Mouse (Mus musculus) right cerebral cortex, postnatal 4 days (tissue): ENCODE results near the gene Fam227b.
A peak's percentile ranks its signal among the peaks of the same experiment; 100 is the strongest.

Experiments
- DNase-seq: peaks from one replicate; pipeline ENCODE4 v3.0.0-alpha.2; 2022

The Fam227b gene

GRCm38 (mm10) chr2:126060595-126060994 is 91.2 kb downstream of the Fam227b start:
- DNase-seq, result no peak

- DNase-seq, result no peak
These were observed 98.1 kb downstream of the Fam227b start for GRCm38 (mm10) chr2:126053657-126054056.

DNA sequence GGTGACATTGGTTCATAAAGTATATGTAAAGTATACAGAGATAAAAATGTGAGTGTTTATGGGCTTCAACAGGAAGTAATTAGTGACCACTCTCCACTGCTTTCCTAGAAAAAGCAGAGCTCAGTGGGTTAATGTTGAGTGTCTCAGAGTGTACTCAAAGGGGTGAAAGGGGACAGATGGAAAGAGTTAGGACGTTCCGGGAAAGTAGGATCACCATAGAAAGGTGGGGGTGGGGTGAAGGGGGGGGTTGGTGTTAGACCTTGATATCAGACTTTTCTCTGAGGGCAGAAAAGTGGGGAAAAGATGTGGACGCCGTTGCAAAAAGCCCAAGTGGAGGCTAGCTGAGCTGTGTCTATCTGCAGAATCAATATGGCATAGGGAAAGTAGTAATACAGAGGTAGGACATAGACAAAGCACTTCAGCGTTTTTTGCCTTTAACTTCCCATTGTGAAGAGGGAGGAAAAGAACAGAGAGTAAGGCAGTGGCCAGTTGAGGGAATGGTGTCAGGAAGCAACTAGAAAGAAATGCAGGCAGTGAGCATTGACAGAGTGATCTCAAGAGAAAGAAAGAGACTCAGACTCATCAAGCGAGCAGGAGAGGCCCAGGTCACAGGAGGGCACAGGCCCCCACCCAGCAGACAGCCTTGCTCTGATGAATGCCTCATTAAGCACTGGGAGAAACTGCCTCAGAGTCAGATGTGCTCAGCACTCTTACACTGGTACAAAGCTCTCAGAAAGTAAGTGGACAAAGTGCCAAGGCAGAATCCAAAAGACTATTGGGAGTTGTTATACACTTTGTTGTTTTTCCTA is 98.9 kb downstream of the Fam227b start:
- DNase-seq, result no peak

DNA sequence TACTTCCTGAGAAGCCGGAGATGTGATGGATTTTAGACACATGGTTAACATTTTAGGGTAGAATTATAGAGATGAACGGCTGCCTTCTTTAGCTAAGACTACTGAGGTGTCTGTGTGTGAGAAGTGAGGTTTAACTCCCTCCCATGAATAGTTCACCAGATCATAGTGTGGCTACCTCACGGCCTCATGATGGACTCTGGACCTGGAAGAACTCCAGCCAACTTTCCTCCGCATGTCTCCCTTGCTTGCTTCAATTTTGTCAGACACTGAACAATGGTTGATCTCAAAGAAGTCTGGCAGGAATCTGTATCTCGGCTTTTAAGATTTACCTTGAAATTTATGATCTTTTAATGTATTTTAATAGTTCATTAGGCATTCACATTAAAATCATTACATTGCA is 106.2 kb downstream of the Fam227b start:
- DNase-seq, result no peak

DNA sequence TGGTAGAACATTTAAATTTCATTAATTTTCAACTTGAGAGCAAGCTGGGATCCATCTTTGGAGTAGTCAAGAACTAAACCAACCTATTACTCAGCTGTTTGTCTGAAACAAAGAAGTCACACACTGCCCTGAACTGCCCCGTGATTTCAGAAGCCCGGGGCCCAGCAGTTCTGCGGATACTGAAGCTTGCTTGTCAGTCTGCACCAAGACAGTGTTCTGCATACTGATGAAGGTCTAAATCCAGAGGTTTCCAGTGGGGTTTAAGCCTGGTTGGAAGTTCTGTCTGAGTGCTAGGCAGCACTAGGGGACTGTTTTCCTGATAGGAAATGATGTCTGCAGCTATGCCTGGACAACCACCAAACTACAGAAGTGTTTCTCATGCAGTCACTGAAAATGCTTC is 109.1 kb downstream of the Fam227b start:
- no peak for DNase-seq

DNA sequence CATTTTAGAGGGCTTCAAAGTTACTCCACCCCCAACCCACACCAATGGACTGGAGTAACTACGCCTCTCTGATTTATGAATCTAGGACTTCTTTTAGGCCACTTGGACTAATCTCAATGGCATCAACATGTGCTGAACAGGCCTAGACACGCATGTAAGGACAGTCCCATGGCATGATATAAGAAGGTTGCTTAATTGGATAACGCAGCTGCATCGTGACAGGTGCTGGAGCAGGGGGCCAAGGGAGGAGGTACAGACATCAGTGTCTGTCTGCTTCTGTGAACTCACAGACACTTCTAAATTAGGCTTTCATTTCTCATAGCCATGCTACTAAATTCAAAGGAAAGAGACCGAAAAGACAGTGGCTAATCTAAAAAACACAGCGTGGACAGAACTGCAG is 110.6 kb downstream of the Fam227b start:
- no peak for DNase-seq

- DNase-seq, result no peak
These were observed 111.2 kb downstream of the Fam227b start for GRCm38 (mm10) chr2:126040651-126041050.

- no peak for DNase-seq
These were observed 112.4 kb downstream of the Fam227b start for GRCm38 (mm10) chr2:126039414-126039891.

DNA sequence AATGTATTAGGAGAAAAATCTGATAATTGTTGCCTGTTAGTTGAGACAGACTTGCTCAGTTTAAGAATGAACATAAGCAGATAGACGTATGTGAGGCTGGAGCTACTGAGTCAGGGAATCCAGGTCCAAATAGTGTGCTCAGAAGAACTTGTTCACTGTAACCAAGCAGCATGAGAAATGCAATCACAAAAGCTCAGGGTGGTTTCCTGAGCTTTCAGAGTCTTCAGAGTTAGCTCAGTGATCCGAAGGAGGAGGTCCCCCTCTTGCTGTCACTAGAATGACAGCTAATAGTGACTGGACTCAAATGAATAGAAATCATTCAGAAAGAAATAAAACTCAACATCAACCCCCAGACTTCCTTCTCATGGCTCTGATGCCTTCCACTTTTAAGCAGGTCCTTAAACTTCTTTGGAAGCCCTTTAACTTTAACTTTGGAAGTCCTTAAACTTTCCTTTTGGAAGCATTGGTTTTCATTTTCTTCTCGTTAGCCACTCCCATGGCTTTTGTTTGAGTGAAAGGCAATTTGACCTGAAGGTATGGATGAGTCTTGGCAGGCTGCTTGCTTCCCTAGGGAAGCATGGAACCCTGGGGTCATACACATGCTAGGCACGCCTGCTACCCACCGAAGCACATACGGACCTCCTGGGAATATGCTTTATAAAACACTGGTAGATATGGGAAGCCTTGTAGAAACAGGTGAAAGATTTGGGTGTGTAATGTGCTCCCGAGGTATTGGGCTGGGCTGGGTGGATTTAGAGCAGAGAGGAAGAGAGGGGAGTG is 113.4 kb downstream of the Fam227b start:
- no peak for DNase-seq

DNA sequence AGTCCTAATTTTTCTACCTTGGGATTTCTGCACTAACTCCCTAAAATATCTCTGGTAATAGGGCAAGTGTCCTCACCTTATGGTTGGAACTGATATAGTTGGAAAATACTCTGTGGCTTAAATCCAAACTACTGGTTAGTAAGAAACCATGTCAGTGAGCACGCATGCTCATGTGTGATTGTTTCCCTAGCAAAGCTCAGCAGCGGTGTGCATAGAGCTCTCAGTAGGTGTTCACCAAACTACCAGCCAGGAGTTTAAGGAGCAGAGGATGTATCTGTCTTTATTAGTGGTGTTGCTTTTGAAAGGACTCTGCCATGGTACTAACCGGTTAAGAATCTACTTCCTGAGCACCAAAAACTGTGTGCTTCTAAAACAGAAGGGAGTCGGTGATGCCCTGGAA is 115.7 kb downstream of the Fam227b start:
- no peak for DNase-seq

GRCm38 (mm10) chr2:126035013-126035770 is 116.6 kb downstream of the Fam227b start:
- no peak for DNase-seq

GRCm38 (mm10) chr2:126034379-126035005 is 117.3 kb downstream of the Fam227b start, which contains the start of gene Fgf7:
Gene Fgf7 (plus strand): TSS chr2:126034658.
- peak; percentile 29 for DNase-seq

DNA sequence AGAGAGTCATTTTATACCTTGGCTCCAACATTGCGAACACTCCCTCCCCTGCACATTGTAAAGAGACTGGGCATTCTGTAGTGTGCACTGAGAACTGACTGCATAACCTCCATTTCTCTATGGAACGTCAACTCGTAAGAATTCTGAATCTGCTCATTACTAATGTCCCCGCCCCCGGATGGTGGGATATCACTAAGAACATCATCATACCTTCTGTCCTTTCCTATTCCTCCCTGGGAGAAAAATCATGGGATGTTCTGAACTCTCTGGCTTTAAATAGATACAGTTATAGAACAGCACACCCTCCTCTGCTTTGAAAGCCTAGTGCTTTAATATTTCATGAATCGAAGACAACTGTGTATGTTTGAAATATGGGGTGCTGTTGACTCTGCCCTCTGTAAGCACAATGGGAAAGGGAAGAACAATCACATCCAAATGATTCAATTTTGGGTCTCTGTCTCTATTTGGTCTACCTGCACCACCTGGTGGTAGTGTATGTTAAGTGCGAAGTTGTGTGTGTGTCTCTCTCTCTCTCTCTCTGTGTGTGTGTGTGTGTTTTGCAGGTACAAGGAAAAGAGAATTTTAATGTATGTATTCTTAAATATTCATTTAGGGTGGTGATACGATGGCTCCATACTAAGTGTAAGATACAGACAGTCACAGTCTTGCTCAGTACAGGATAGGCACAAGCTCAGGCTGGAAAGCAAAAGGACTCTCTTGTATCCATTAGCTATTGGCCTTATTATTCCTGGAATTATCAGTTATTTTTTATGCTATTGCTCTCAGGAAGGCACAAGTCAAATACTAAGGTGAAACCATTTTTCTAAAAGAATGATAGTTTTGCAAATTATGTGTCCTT is 118.5 kb downstream of the Fam227b start:
- DNase-seq, result no peak

GRCm38 (mm10) chr2:126031186-126031900 is 120.5 kb downstream of the Fam227b start:
- no peak for DNase-seq

DNA sequence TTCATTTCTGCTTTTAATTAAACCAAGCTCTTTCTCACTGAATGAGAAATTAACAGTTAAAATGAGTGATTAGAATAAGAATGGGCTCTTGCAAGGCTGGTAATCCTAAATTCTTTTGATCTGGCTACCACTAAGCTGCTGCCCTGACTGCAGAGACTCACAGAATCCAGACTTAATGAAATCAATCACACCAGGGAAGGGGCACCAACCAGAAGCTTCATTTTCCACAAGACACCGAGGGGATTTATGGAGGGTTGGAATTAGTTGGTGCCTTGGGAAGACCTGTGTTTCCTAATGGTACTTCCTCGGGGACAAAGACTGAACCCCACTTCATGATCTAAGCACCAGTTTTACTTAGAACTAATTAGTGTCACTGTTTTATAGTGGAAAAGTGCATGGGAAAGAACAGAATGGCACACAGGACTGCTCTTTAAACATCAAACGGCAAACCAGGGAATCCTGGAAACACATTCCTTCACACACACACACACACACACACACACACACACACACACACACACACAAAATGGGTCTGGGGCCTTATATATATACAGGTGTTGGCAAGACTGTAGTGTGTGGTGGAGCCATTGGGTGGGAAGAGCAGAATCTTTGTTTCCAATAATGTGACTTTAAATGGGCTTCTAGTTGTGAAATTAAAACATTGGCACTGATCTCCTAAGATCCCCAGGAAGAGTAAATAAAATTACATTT is 135.9 kb downstream of the Fam227b start:
- DNase-seq, result no peak

DNA sequence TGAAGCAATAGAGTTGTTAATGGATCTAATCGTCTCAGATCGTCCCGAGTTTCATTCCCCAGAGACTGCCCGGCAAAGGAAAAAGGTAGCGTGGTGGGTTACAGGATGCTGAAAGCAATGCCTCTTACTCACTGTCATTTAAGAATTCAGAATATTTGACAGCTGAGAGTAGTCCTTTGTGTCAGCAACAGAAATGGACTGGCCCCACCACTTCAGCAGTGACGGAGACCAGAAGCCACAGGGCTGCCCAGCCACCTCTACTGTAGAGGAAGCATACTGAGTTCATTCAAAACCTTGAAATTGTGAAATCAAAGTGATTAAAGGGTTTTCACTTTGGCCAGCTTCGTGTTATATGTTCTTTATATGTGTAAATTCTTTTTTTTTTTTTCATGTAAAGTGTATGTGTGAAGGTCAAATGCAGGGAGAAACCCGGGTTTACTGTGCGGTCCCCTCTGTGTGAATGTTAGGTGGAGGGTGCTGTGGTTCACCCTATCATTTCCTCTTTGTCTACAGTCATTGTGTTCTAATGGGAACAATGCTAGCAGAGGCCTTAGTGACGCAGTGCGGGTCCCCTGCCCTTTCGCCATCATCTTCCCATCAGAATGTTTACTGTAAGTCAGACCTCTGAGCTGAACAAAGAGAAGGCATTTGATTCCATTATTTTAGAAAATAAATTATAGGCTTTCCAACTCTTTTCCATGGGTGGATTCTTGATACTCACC is 136.7 kb downstream of the Fam227b start:
- no peak for DNase-seq

- DNase-seq, result no peak
These were observed 145.1 kb downstream of the Fam227b start for GRCm38 (mm10) chr2:126006742-126007141.

- peak; percentile 60 for DNase-seq
These were observed 145.7 kb downstream of the Fam227b start for GRCm38 (mm10) chr2:126006088-126006487.

DNA sequence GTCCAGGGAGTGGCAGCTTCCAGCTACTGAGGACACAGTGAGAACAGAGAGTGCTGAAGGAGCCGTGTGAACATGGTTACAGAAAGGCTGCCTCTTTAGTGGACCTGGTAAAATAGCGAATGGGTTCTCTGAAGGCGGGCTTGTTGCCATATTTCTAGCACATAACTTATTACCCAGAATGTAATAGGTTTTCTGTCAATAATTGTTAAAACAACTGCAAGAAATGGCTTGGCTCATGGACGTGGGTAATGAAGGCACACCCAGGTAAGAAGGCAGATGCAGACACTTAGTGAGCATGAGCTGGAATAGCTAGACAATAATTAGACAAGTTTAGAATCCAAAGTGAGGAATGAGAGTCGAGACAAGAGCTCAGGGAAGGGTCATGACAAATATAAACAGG is 149.5 kb downstream of the Fam227b start:
- no peak for DNase-seq
